ENCODE assay signal across 19 mouse cellular contexts in genomic region chr15:80096406-80096805, GRCm38 (mm10). TPM values are rescaled to one million over a fixed set of nuclear protein-coding genes. Genes with fewer than 3 reads are reported as not detected.
DNase-seq lines count a peak whose midpoint lies in the region; ATAC-seq lines count a peak whose summit lies in the region.
"Had no signal": no experiment of that assay in that cellular context is flagged by ENCODE, and none has a peak within 500 bp of the region (broad histone marks: within the 10 kb centered on the region; RNA-seq: fewer than 3 reads in every experiment).

No protein-coding gene starts in this region.

- H3K27me3 ChIP-seq in liver, embryonic 11.5 days (replicated peaks; ENCODE audit: control insufficient read depth, insufficient read depth, low read length): peaks cover 15% of the 10 kb centered on the region
- H3K27me3 ChIP-seq in embryonic facial prominence, embryonic 15.5 days: peaks cover 19% of the 10 kb centered on the region
- peaks cover 10% of the 10 kb centered on the region; the same call in 1 of the 2 replicates for H3K27me3 ChIP-seq in stomach, embryonic 15.5 days (replicated peaks)
- H3K27me3 ChIP-seq: hindbrain, embryonic 15.5 days; Patski had no signal

- no peaks in the 10 kb centered on the region for H3K36me3 ChIP-seq in liver, embryonic 11.5 days (ENCODE audit: control insufficient read depth, insufficient read depth, low read length)
- no peaks in the 10 kb centered on the region for H3K36me3 ChIP-seq in embryonic facial prominence, embryonic 15.5 days
- H3K36me3 ChIP-seq in stomach, embryonic 15.5 days: no peaks in the 10 kb centered on the region
- H3K36me3 ChIP-seq: embryonic facial prominence, embryonic 12.5 days; hindbrain, embryonic 15.5 days had no signal

- H3K4me1 ChIP-seq in liver, embryonic 11.5 days (replicated peaks; ENCODE audit: control insufficient read depth, insufficient read depth, low read length): peaks cover 45% of the 10 kb centered on the region
- H3K4me1 ChIP-seq in embryonic facial prominence, embryonic 15.5 days: peaks cover 46% of the 10 kb centered on the region
- H3K4me1 ChIP-seq in stomach, embryonic 15.5 days: peaks cover 29% of the 10 kb centered on the region

- peak overlapping the region; percentile 58 for H3K9ac ChIP-seq in liver, embryonic 11.5 days (ENCODE audit: low read depth, low read length)
- H3K9ac ChIP-seq in embryonic facial prominence, embryonic 15.5 days: no peak overlapping the region
- no peak overlapping the region for H3K9ac ChIP-seq in stomach, embryonic 15.5 days
- H3K9ac ChIP-seq: embryonic facial prominence, embryonic 12.5 days had no signal

- H3K27ac ChIP-seq in liver, embryonic 11.5 days (ENCODE audit: low read depth, low read length): peak overlapping the region; percentile 88
- peak overlapping the region; percentile 45; the same call in 1 of the 2 replicates for H3K27ac ChIP-seq in embryonic facial prominence, embryonic 15.5 days (replicated peaks)
- H3K27ac ChIP-seq in stomach, embryonic 15.5 days: peak overlapping the region; percentile 66

- H3K4me3 ChIP-seq in liver, embryonic 11.5 days (ENCODE audit: low read depth, low read length): peak overlapping the region; percentile 11; the same call in 1 of the 2 replicates
- no peak overlapping the region for H3K4me3 ChIP-seq in embryonic facial prominence, embryonic 15.5 days (replicated peaks)
- H3K4me3 ChIP-seq in stomach, embryonic 15.5 days (replicated peaks): no peak overlapping the region
- H3K4me3 ChIP-seq: embryonic facial prominence, embryonic 12.5 days; hindbrain, embryonic 15.5 days had no signal

- WGBS in liver, embryonic 11.5 days: 76% methylated on average over 10 of the region's 10 CpGs
- 58% methylated on average over 10 of the region's 10 CpGs for WGBS in embryonic facial prominence, embryonic 15.5 days
- 77% methylated on average over 10 of the region's 10 CpGs for WGBS in stomach, embryonic 15.5 days

- H3K4me2 ChIP-seq in liver, embryonic 11.5 days: peak overlapping the region; percentile 55
- H3K4me2 ChIP-seq in embryonic facial prominence, embryonic 15.5 days (replicated peaks): no peak overlapping the region
- no peak overlapping the region for H3K4me2 ChIP-seq in stomach, embryonic 15.5 days
- H3K4me2 ChIP-seq: embryonic facial prominence, embryonic 12.5 days had no signal

- H3K9me3 ChIP-seq in liver, embryonic 11.5 days (ENCODE audit: control insufficient read depth, low read length): no peaks in the 10 kb centered on the region
- H3K9me3 ChIP-seq in embryonic facial prominence, embryonic 15.5 days (replicated peaks): no peaks in the 10 kb centered on the region
- H3K9me3 ChIP-seq in stomach, embryonic 15.5 days: no peaks in the 10 kb centered on the region
- H3K9me3 ChIP-seq: embryonic facial prominence, embryonic 12.5 days; hindbrain, embryonic 15.5 days had no signal

- DNase-seq in cerebellum, adult 9-11 months: peak; percentile 70
- DNase-seq in cerebellum, adult 8-10 months: no peak
- DNase-seq in liver, embryonic 11.5 days (ENCODE audit: low spot score): no peak
- DNase-seq in liver: no peak
- no peak for DNase-seq in embryo, embryonic 11 days
- no peak for DNase-seq in urinary bladder, adult 2 months (ENCODE audit: low spot score)
- DNase-seq: gastrocnemius, postnatal 25 days; kidney, adult 9 months; layer of hippocampus, adult 9-11 months; left cerebral cortex, postnatal 4 days; spleen, adult 18-20 months; thymus, adult 18-20 months had no signal

- ATAC-seq in liver, embryonic 11.5 days (replicated peaks; ENCODE audit: low FRiP score): no peak
- no peak for ATAC-seq in embryonic facial prominence, embryonic 15.5 days (ENCODE audit: insufficient number of reproducible peaks, low FRiP score, low TSS enrichment, low read depth)
- no peak for ATAC-seq in stomach, embryonic 15.5 days (ENCODE audit: insufficient read depth, low FRiP score, low read depth)
- ATAC-seq: forebrain, embryonic 14.5 days; midbrain, embryonic 16.5 days; Patski had no signal

RNA-seq across cellular contexts. Expression of gene Rpl3, which starts 4.7 kb away (rescaled TPM):
- 1,449 and 1,469 TPM in 2 replicates for polyA plus RNA-seq in liver, embryonic 11.5 days (2014; fragmentation: Nextera tagmentation; extraction: Ambion mirVana)
- 1,004 and 1,072 TPM in 2 replicates for polyA plus RNA-seq in embryonic facial prominence, embryonic 15.5 days (2015; fragmentation: Nextera tagmentation; extraction: Ambion mirVana)
- polyA plus RNA-seq in stomach, embryonic 15.5 days (2015; fragmentation: Nextera tagmentation; extraction: Ambion mirVana): 883 and 1,069 TPM in 2 replicates
- polyA plus RNA-seq in urinary bladder, adult 2 months (2012; rRNA removed): 1,075 and 1,270 TPM in 2 replicates

RNA-seq across cellular contexts. Expression of gene Syngr1, which starts 5.3 kb away (rescaled TPM):
- polyA plus RNA-seq in liver, embryonic 11.5 days (2014; fragmentation: Nextera tagmentation; extraction: Ambion mirVana): 32.2 and 38.6 TPM in 2 replicates
- polyA plus RNA-seq in embryonic facial prominence, embryonic 15.5 days (2015; fragmentation: Nextera tagmentation; extraction: Ambion mirVana): 13.5 and 13.7 TPM in 2 replicates
- 32.8 and 34.7 TPM in 2 replicates for polyA plus RNA-seq in stomach, embryonic 15.5 days (2015; fragmentation: Nextera tagmentation; extraction: Ambion mirVana)
- polyA plus RNA-seq in urinary bladder, adult 2 months (2012; rRNA removed): 54.2 and 62.1 TPM in 2 replicates

RNA-seq across cellular contexts. Expression of gene Tab1, which starts 36.5 kb away (rescaled TPM):
- 25.9 and 28.7 TPM in 2 replicates for polyA plus RNA-seq in liver, embryonic 11.5 days (2014; fragmentation: Nextera tagmentation; extraction: Ambion mirVana)
- polyA plus RNA-seq in embryonic facial prominence, embryonic 15.5 days (2015; fragmentation: Nextera tagmentation; extraction: Ambion mirVana): 38.2 and 38.7 TPM in 2 replicates
- 29.5 and 33.2 TPM in 2 replicates for polyA plus RNA-seq in stomach, embryonic 15.5 days (2015; fragmentation: Nextera tagmentation; extraction: Ambion mirVana)
- 33.5 and 36.7 TPM in 2 replicates for polyA plus RNA-seq in urinary bladder, adult 2 months (2012; rRNA removed)
